Mouse (Mus musculus): ENCODE data around the gene Clasp1. TPM values are rescaled to one million over a fixed set of nuclear protein-coding genes. Genes with fewer than 3 reads are reported as not detected.

Clasp1 gene
- polyA plus RNA-seq, 1 experiment from 2014 or later: 47.2 TPM

GRCm38 (mm10) chr1:118409249-118409648 is 20.4 kb downstream of the Clasp1 start:
- Histone ChIP-seq H3K4me3 (no peak overlapping the region), H3K4me1 (no peaks in the 10 kb centered on the region), H3K27ac (no peak overlapping the region), H3K36me3 (0 out of 2 replicates have a peak, but pooled peaks cover 4% of the 10 kb centered on the region), H3K9ac (no peak overlapping the region), H3K4me2 (no peak overlapping the region), H3K27me3 (no peaks in the 10 kb centered on the region), H3K9me3 (no peaks in the 10 kb centered on the region)
- no peak for ATAC-seq (ENCODE audit: insufficient number of reproducible peaks, low FRiP score, low TSS enrichment, low read depth)
- 71% methylated on average over 4 of the region's 4 CpGs for WGBS

- no peaks in the 10 kb centered on the region for H3K36me3 ChIP-seq
- no peak for ATAC-seq (ENCODE audit: insufficient number of reproducible peaks, low FRiP score, low TSS enrichment, low read depth)
Measured at GRCm38 (mm10) chr1:118410824-118411223, 22.0 kb downstream of the Clasp1 start.

GRCm38 (mm10) chr1:118413169-118413568 is 24.3 kb downstream of the Clasp1 start:
- Histone ChIP-seq H3K9me3 (no peaks in the 10 kb centered on the region), H3K9ac (no peak overlapping the region), H3K36me3 (no peaks in the 10 kb centered on the region), H3K4me2 (no peak overlapping the region), H3K27ac (no peak overlapping the region), H3K4me1 (no peaks in the 10 kb centered on the region), H3K27me3 (no peaks in the 10 kb centered on the region), H3K4me3 (no peak overlapping the region)
- 88% methylated on average over 2 of the region's 2 CpGs for WGBS
- no peak for ATAC-seq (ENCODE audit: insufficient number of reproducible peaks, low FRiP score, low TSS enrichment, low read depth)

More at GRCm38 (mm10) chr1:118410824-118411223, 22.0 kb downstream of the Clasp1 start:
- H3K4me2 ChIP-seq: no peak overlapping the region
- no peaks in the 10 kb centered on the region for H3K27me3 ChIP-seq
- H3K27ac ChIP-seq: no peak overlapping the region
- 81% methylated on average over 5 of the region's 5 CpGs for WGBS
- no peaks in the 10 kb centered on the region for H3K4me1 ChIP-seq
- no peak overlapping the region for H3K4me3 ChIP-seq
- H3K9me3 ChIP-seq: no peaks in the 10 kb centered on the region
- H3K9ac ChIP-seq: no peak overlapping the region

GRCm38 (mm10) chr1:118417047-118417730 is 28.3 kb downstream of the Clasp1 start:
- H3K36me3 ChIP-seq: peaks cover 19% of the 10 kb centered on the region
- no peaks in the 10 kb centered on the region for H3K9me3 ChIP-seq
- 91% methylated on average over 9 of the region's 9 CpGs for WGBS
- H3K4me2 ChIP-seq: no peak overlapping the region
- no peak overlapping the region for H3K4me3 ChIP-seq
- H3K27me3 ChIP-seq: no peaks in the 10 kb centered on the region
- ATAC-seq (ENCODE audit: insufficient number of reproducible peaks, low FRiP score, low TSS enrichment, low read depth): no peak
- no peaks in the 10 kb centered on the region for H3K4me1 ChIP-seq
- no peak overlapping the region for H3K27ac ChIP-seq
- no peak overlapping the region for H3K9ac ChIP-seq

GRCm38 (mm10) chr1:118419399-118419798 is 30.5 kb downstream of the Clasp1 start:
- H3K9me3 ChIP-seq: no peaks in the 10 kb centered on the region
- H3K9ac ChIP-seq: no peak overlapping the region
- H3K27ac ChIP-seq: no peak overlapping the region
- H3K4me1 ChIP-seq: no peaks in the 10 kb centered on the region
- H3K27me3 ChIP-seq: no peaks in the 10 kb centered on the region
- peaks cover 31% of the 10 kb centered on the region for H3K36me3 ChIP-seq
- ATAC-seq (ENCODE audit: insufficient number of reproducible peaks, low FRiP score, low TSS enrichment, low read depth): no peak
- no peak overlapping the region for H3K4me3 ChIP-seq
- H3K4me2 ChIP-seq: no peak overlapping the region
- 84% methylated on average over 8 of the region's 8 CpGs for WGBS

GRCm38 (mm10) chr1:118421149-118421548 is 32.3 kb downstream of the Clasp1 start:
- 66% methylated on average over 3 of the region's 3 CpGs for WGBS
- no peak overlapping the region for H3K27ac ChIP-seq
- H3K27me3 ChIP-seq: no peaks in the 10 kb centered on the region
- H3K4me2 ChIP-seq: no peak overlapping the region
- H3K4me1 ChIP-seq: no peaks in the 10 kb centered on the region
- H3K9ac ChIP-seq: no peak overlapping the region
- no peak for ATAC-seq (ENCODE audit: insufficient number of reproducible peaks, low FRiP score, low TSS enrichment, low read depth)
- H3K36me3 ChIP-seq: peaks cover 31% of the 10 kb centered on the region
- H3K9me3 ChIP-seq: no peaks in the 10 kb centered on the region
- no peak overlapping the region for H3K4me3 ChIP-seq

GRCm38 (mm10) chr1:118422812-118423211 is 34.0 kb downstream of the Clasp1 start:
- Histone ChIP-seq H3K36me3 (peaks cover 34% of the 10 kb centered on the region), H3K27me3 (no peaks in the 10 kb centered on the region), H3K9me3 (no peaks in the 10 kb centered on the region), H3K4me2 (no peak overlapping the region), H3K9ac (no peak overlapping the region), H3K4me1 (no peaks in the 10 kb centered on the region), H3K27ac (no peak overlapping the region), H3K4me3 (no peak overlapping the region)
- no peak for ATAC-seq (ENCODE audit: insufficient number of reproducible peaks, low FRiP score, low TSS enrichment, low read depth)
- WGBS: 86% methylated on average over 6 of the region's 6 CpGs

GRCm38 (mm10) chr1:118425982-118426381 is 37.1 kb downstream of the Clasp1 start:
- Histone ChIP-seq H3K27ac (no peak overlapping the region), H3K36me3 (peaks cover 21% of the 10 kb centered on the region; the same call in 1 of the 2 replicates)
- ATAC-seq (ENCODE audit: insufficient number of reproducible peaks, low FRiP score, low TSS enrichment, low read depth): no peak

GRCm38 (mm10) chr1:118428354-118429084 is 39.7 kb downstream of the Clasp1 start:
- 0 out of 2 replicates have a peak, but pooled peaks cover 9% of the 10 kb centered on the region for H3K36me3 ChIP-seq
- H3K27me3 ChIP-seq: no peaks in the 10 kb centered on the region
- H3K4me2 ChIP-seq: no peak overlapping the region
- no peak overlapping the region for H3K4me3 ChIP-seq
- no peaks in the 10 kb centered on the region for H3K9me3 ChIP-seq
- H3K27ac ChIP-seq: no peak overlapping the region
- no peaks in the 10 kb centered on the region for H3K4me1 ChIP-seq
- WGBS: 79% methylated on average over 6 of the region's 6 CpGs
- ATAC-seq (ENCODE audit: insufficient number of reproducible peaks, low FRiP score, low TSS enrichment, low read depth): no peak
- no peak overlapping the region for H3K9ac ChIP-seq

More at GRCm38 (mm10) chr1:118425982-118426381, 37.1 kb downstream of the Clasp1 start:
- no peak overlapping the region for H3K9ac ChIP-seq
- H3K4me3 ChIP-seq: no peak overlapping the region
- no peaks in the 10 kb centered on the region for H3K27me3 ChIP-seq
- no peaks in the 10 kb centered on the region for H3K4me1 ChIP-seq
- H3K9me3 ChIP-seq: no peaks in the 10 kb centered on the region
- 91% methylated on average over 2 of the region's 2 CpGs for WGBS
- H3K4me2 ChIP-seq: no peak overlapping the region

GRCm38 (mm10) chr1:118431548-118431947 is 42.7 kb downstream of the Clasp1 start:
- Histone ChIP-seq H3K27me3 (no peaks in the 10 kb centered on the region), H3K4me3 (no peak overlapping the region), H3K4me1 (no peaks in the 10 kb centered on the region), H3K9me3 (no peaks in the 10 kb centered on the region), H3K4me2 (no peak overlapping the region), H3K9ac (no peak overlapping the region), H3K27ac (no peak overlapping the region), H3K36me3 (0 out of 2 replicates have a peak, but pooled peaks cover 10% of the 10 kb centered on the region)
- 74% methylated on average over 4 of the region's 4 CpGs for WGBS
- ATAC-seq (ENCODE audit: insufficient number of reproducible peaks, low FRiP score, low TSS enrichment, low read depth): no peak

- no peak overlapping the region for H3K4me3 ChIP-seq
- no peaks in the 10 kb centered on the region for H3K27me3 ChIP-seq
- H3K36me3 ChIP-seq: 0 out of 2 replicates have a peak, but pooled peaks cover 6% of the 10 kb centered on the region
- no peak overlapping the region for H3K27ac ChIP-seq
- no peak for ATAC-seq (ENCODE audit: insufficient number of reproducible peaks, low FRiP score, low TSS enrichment, low read depth)
- H3K4me2 ChIP-seq: no peak overlapping the region
- H3K9me3 ChIP-seq: no peaks in the 10 kb centered on the region
- no peak overlapping the region for H3K9ac ChIP-seq
- 73% methylated on average over 10 of the region's 10 CpGs for WGBS
- H3K4me1 ChIP-seq: no peaks in the 10 kb centered on the region
Measured at GRCm38 (mm10) chr1:118435001-118435473, 46.2 kb downstream of the Clasp1 start.

GRCm38 (mm10) chr1:118437856-118438255 is 49.0 kb downstream of the Clasp1 start:
- H3K4me2 ChIP-seq: no peak overlapping the region
- no peak overlapping the region for H3K9ac ChIP-seq
- H3K9me3 ChIP-seq: no peaks in the 10 kb centered on the region
- no peak overlapping the region for H3K4me3 ChIP-seq
- 0 out of 2 replicates have a peak, but pooled peaks cover 6% of the 10 kb centered on the region for H3K36me3 ChIP-seq
- 93% methylated on average over 4 of the region's 4 CpGs for WGBS
- H3K4me1 ChIP-seq: no peaks in the 10 kb centered on the region
- ATAC-seq (ENCODE audit: insufficient number of reproducible peaks, low FRiP score, low TSS enrichment, low read depth): no peak
- H3K27me3 ChIP-seq: no peaks in the 10 kb centered on the region
- no peak overlapping the region for H3K27ac ChIP-seq
